Mouse (Mus musculus) cerebellum, adult 2 months (tissue): ENCODE measurements around the gene Nos3.

Experiments used
- CTCF ChIP-seq: fragments of 200-500 bp; IDR thresholded peaks from 2 replicates; pipeline ENCODE4 v1.5.1; 2011; ENCODE audit warnings: low read depth, mild to moderate bottlenecking, control low read depth, low read length, moderate library complexity, borderline replicate concordance; ENCODE audit not compliant: insufficient read depth
- POLR2A ChIP-seq: fragments of 200-500 bp; IDR thresholded peaks from 2 replicates; pipeline ENCODE4 v1.6.1; 2011; ENCODE audit warnings: low read length, control low read depth, borderline replicate concordance; ENCODE audit not compliant: insufficient read depth

- no peak for TF ChIP-seq POLR2A
- no peak for TF ChIP-seq CTCF
These were observed 17.3 kb upstream of the Nos3 start for GRCm38 (mm10) chr5:24347186-24347875.
